Mouse (Mus musculus): Measurements from ENCODE around the gene Astn1. TPM values are rescaled to one million over a fixed set of nuclear protein-coding genes. Genes with fewer than 3 reads are reported as not detected.

Gene Astn1
- polyA plus RNA-seq, 1 experiment from 2014 or later, result 70.6 TPM

DNA sequence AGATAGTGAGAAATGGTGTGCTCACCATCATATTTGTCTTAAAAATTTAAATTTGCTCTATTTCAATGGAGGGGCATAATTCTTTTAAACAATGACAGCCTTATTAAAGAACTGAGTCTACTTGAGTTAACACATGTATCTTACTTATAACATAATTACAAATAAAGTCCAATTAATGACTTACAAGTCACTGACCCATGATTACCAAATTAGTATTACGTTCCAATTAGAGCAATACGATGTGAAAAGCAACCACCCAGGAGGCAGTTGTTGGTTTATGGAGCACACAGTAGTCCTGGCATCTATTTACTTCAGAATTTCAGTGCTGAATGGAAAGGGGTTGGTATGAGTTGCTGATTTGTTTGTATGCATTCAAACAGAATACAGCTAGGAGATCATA is 237.4 kb downstream of the Astn1 start:
- WGBS, result 61% methylated on average over 2 of the region's 2 CpGs
- Histone ChIP-seq H3K4me3 (ENCODE audit: low read depth, low read length) (no peak overlapping the region), H3K9ac (replicated peaks; ENCODE audit: low read depth, low read length) (no peak overlapping the region), H3K27me3 (ENCODE audit: control insufficient read depth, insufficient read depth, low read length) (no peaks in the 10 kb centered on the region), H3K4me2 (ENCODE audit: low read depth, low read length) (no peak overlapping the region), H3K9me3 (ENCODE audit: control insufficient read depth, low read length) (no peaks in the 10 kb centered on the region), H3K36me3 (ENCODE audit: control insufficient read depth, insufficient read depth, low read length) (0 out of 2 replicates have a peak, but pooled peaks cover 3% of the 10 kb centered on the region), H3K4me1 (ENCODE audit: control insufficient read depth, insufficient read depth, low read length) (no peaks in the 10 kb centered on the region), H3K27ac (ENCODE audit: low read depth, low read length) (no peak overlapping the region)
- ATAC-seq (ENCODE audit: low read depth), result no peak

DNA sequence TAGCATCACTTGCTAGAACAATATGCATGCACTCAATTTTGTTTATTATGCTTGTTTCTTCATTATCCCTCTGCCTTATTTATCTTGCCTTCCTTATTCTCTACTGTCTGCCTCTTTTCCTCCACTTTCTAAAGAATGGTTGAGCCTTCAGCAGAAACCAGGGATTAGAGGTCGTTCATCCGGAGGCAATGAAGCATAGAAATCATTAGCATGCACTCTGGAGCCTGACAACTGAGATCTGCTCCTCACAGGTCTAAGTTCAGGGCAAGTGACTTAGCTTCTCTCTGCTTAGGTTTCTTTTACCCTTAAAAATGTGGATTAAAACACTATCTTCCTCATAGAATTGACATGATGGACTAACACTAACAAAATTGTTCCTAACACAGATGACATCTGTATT is 241.0 kb downstream of the Astn1 start:
- WGBS, result 52% methylated on average over 2 of the region's 2 CpGs
- ATAC-seq (ENCODE audit: low read depth), result no peak
- Histone ChIP-seq H3K4me2 (ENCODE audit: low read depth, low read length) (no peak overlapping the region), H3K27ac (ENCODE audit: low read depth, low read length) (no peak overlapping the region), H3K4me3 (ENCODE audit: low read depth, low read length) (no peak overlapping the region), H3K4me1 (ENCODE audit: control insufficient read depth, insufficient read depth, low read length) (no peaks in the 10 kb centered on the region), H3K36me3 (ENCODE audit: control insufficient read depth, insufficient read depth, low read length) (0 out of 2 replicates have a peak, but pooled peaks cover 3% of the 10 kb centered on the region), H3K9ac (replicated peaks; ENCODE audit: low read depth, low read length) (no peak overlapping the region), H3K9me3 (ENCODE audit: control insufficient read depth, low read length) (no peaks in the 10 kb centered on the region), H3K27me3 (ENCODE audit: control insufficient read depth, insufficient read depth, low read length) (no peaks in the 10 kb centered on the region)

DNA sequence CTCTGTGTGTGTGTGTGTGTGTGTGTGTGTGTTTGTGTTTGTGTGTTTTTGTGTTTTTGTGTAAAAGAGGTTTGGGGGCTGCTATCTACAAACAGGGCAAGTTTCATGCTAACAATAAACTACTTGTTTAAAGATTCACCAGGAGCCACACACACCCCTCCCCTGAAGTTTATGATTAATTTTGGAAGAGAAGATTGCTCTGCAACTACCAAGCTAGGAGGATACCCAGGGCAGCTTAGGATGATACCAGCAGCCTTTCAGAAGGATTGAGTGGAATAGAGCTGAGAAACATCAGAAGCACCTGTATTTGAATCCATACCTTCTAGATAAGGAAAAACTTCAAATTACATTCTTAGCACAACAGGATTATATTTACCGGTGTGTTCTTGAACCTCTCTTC is 242.1 kb downstream of the Astn1 start:
- Histone ChIP-seq H3K4me1 (ENCODE audit: control insufficient read depth, insufficient read depth, low read length) (no peaks in the 10 kb centered on the region), H3K4me2 (ENCODE audit: low read depth, low read length) (no peak overlapping the region), H3K9ac (replicated peaks; ENCODE audit: low read depth, low read length) (no peak overlapping the region), H3K27ac (ENCODE audit: low read depth, low read length) (no peak overlapping the region), H3K9me3 (ENCODE audit: control insufficient read depth, low read length) (no peaks in the 10 kb centered on the region), H3K27me3 (ENCODE audit: control insufficient read depth, insufficient read depth, low read length) (no peaks in the 10 kb centered on the region), H3K36me3 (ENCODE audit: control insufficient read depth, insufficient read depth, low read length) (0 out of 2 replicates have a peak, but pooled peaks cover 3% of the 10 kb centered on the region), H3K4me3 (ENCODE audit: low read depth, low read length) (no peak overlapping the region)
- WGBS, result 94% methylated on average over 1 of the region's 1 CpGs
- no peak for ATAC-seq (ENCODE audit: low read depth)

DNA sequence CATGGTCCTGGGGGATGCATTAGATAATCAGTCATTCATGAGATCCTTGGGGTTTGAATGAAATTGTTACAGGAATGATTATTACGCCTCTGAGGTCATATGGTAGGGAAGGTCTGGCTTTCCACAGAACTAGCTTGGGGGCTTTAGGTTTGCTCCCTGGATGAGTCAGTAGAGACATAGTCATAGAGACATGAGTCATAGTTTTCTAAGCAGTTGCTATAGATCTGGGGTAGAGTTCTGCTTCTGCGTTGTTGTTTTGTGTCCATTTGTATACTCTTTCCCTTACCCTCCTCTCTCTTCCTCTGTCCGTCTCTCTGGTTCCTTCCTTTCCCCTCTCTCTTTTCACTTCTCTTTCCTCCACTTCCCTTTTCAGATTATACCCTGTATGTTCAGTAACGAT is 243.5 kb downstream of the Astn1 start:
- 86% methylated on average over 4 of the region's 4 CpGs for WGBS
- ATAC-seq (ENCODE audit: low read depth), result no peak
- no peaks in the 10 kb centered on the region for H3K27me3 ChIP-seq (ENCODE audit: control insufficient read depth, insufficient read depth, low read length)
- H3K36me3 ChIP-seq (ENCODE audit: control insufficient read depth, insufficient read depth, low read length), result 0 out of 2 replicates have a peak, but pooled peaks cover 3% of the 10 kb centered on the region
- H3K4me3 ChIP-seq (ENCODE audit: low read depth, low read length), result no peak overlapping the region
- H3K9me3 ChIP-seq (ENCODE audit: control insufficient read depth, low read length), result no peaks in the 10 kb centered on the region
- H3K4me2 ChIP-seq (ENCODE audit: low read depth, low read length), result no peak overlapping the region
- no peak overlapping the region for H3K27ac ChIP-seq (ENCODE audit: low read depth, low read length)
- H3K4me1 ChIP-seq (ENCODE audit: control insufficient read depth, insufficient read depth, low read length), result no peaks in the 10 kb centered on the region
- H3K9ac ChIP-seq (replicated peaks; ENCODE audit: low read depth, low read length), result no peak overlapping the region

DNA sequence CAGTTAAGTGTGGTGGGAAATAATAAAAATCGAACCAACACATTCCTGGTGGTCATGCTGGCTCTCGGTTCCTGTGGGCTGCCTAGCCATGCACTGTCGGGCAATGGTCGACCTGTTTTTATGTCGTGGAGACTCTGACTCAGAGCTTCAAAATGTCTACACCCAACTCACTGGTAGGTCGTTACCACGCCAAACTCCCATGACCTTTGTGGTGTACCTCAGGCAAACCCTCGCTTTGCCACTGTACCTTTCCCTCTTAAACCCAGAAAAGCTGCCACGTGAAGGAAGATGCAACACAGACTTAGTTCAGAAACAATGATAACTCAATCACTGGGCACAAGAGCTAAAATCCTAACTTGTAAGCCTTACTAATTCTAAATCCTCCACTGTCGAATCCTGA is 244.3 kb downstream of the Astn1 start:
- Histone ChIP-seq H3K27me3 (ENCODE audit: control insufficient read depth, insufficient read depth, low read length) (no peaks in the 10 kb centered on the region), H3K36me3 (ENCODE audit: control insufficient read depth, insufficient read depth, low read length) (peaks cover 6% of the 10 kb centered on the region), H3K4me1 (ENCODE audit: control insufficient read depth, insufficient read depth, low read length) (no peaks in the 10 kb centered on the region), H3K4me3 (ENCODE audit: low read depth, low read length) (no peak overlapping the region), H3K27ac (ENCODE audit: low read depth, low read length) (no peak overlapping the region), H3K9ac (replicated peaks; ENCODE audit: low read depth, low read length) (no peak overlapping the region), H3K4me2 (ENCODE audit: low read depth, low read length) (no peak overlapping the region), H3K9me3 (ENCODE audit: control insufficient read depth, low read length) (no peaks in the 10 kb centered on the region)
- no peak for ATAC-seq (ENCODE audit: low read depth)
- WGBS, result 95% methylated on average over 10 of the region's 10 CpGs

DNA sequence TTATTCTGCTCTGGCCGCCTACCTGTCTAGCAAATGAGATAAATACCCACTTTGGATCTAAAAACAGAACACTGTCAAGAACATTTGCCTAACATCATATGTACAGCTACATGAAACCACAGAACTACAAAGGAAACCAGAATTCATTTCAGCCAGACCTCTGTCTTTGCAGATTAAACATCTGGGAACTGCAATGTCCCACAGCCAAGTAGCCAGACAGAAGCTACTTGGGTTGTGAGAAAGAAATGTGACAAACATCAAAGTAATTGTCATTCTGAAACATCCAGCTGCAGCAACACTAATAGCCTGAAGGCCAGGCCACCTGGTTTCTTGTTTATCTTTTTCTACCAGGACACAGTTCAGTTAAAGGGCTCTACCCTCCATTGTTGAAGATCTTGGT is 245.1 kb downstream of the Astn1 start:
- Histone ChIP-seq H3K4me3 (ENCODE audit: low read depth, low read length) (no peak overlapping the region), H3K27me3 (ENCODE audit: control insufficient read depth, insufficient read depth, low read length) (no peaks in the 10 kb centered on the region), H3K9me3 (ENCODE audit: control insufficient read depth, low read length) (no peaks in the 10 kb centered on the region), H3K4me1 (ENCODE audit: control insufficient read depth, insufficient read depth, low read length) (no peaks in the 10 kb centered on the region), H3K27ac (ENCODE audit: low read depth, low read length) (no peak overlapping the region), H3K9ac (replicated peaks; ENCODE audit: low read depth, low read length) (no peak overlapping the region), H3K4me2 (ENCODE audit: low read depth, low read length) (no peak overlapping the region), H3K36me3 (ENCODE audit: control insufficient read depth, insufficient read depth, low read length) (peaks cover 10% of the 10 kb centered on the region)
- ATAC-seq (ENCODE audit: low read depth), result no peak
- WGBS, result 80% methylated on average over 1 of the region's 1 CpGs

DNA sequence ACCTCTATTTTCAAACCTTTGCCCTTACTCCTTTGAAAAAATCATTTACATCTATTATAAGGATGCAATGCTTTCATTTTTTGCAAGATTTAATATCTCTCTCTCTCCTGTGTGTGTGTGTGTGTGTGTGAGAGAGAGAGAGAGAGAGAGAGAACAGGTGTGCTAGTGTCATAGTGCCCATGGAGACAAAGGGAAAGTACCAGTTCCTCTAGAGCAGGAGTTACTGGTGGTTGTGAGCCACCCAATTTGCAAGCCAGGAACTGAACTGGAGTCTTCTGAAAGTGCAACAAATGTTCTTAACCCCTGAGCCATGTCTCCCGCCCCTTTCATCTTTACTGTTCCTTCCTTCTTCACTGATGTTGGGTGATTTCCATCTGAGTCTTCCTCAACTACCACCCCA is 253.1 kb downstream of the Astn1 start:
- H3K27ac ChIP-seq (ENCODE audit: low read depth, low read length), result no peak overlapping the region
- 86% methylated on average over 1 of the region's 1 CpGs for WGBS
- no peaks in the 10 kb centered on the region for H3K4me1 ChIP-seq (ENCODE audit: control insufficient read depth, insufficient read depth, low read length)

DNA sequence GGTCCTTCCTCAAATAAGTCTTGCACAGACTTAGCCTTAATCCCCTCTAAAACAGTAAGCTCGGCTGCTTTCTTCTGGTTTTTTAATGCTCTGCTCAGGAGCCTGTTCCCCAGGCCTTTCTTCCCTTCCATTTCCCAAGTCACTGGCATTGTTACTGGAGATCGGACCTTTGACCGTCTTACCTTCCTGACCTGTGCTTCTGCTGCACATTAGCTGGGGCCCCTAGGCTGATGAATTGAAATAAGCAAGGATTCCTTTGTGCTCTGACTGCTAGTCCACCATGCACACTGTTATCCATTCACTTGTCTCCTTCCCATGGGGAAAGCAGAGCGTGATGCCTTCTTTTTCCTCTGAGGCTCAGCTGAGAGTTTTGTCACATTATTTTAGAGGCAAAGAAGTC is 255.9 kb downstream of the Astn1 start:
- Histone ChIP-seq H3K4me3 (ENCODE audit: low read depth, low read length) (no peak overlapping the region), H3K9ac (replicated peaks; ENCODE audit: low read depth, low read length) (no peak overlapping the region), H3K36me3 (ENCODE audit: control insufficient read depth, insufficient read depth, low read length) (peaks cover 8% of the 10 kb centered on the region; the same call in 1 of the 2 replicates), H3K9me3 (ENCODE audit: control insufficient read depth, low read length) (no peaks in the 10 kb centered on the region), H3K4me2 (ENCODE audit: low read depth, low read length) (no peak overlapping the region), H3K27ac (ENCODE audit: low read depth, low read length) (no peak overlapping the region), H3K27me3 (ENCODE audit: control insufficient read depth, insufficient read depth, low read length) (no peaks in the 10 kb centered on the region), H3K4me1 (ENCODE audit: control insufficient read depth, insufficient read depth, low read length) (no peaks in the 10 kb centered on the region)
- 66% methylated on average over 4 of the region's 4 CpGs for WGBS
- ATAC-seq (ENCODE audit: low read depth), result no peak

More for the DNA sequence above, 253.1 kb downstream of the Astn1 start:
- Histone ChIP-seq H3K4me2 (ENCODE audit: low read depth, low read length) (no peak overlapping the region), H3K9ac (replicated peaks; ENCODE audit: low read depth, low read length) (no peak overlapping the region), H3K9me3 (ENCODE audit: control insufficient read depth, low read length) (no peaks in the 10 kb centered on the region), H3K36me3 (ENCODE audit: control insufficient read depth, insufficient read depth, low read length) (peaks cover 26% of the 10 kb centered on the region), H3K27me3 (ENCODE audit: control insufficient read depth, insufficient read depth, low read length) (no peaks in the 10 kb centered on the region), H3K4me3 (ENCODE audit: low read depth, low read length) (no peak overlapping the region)
- no peak for ATAC-seq (ENCODE audit: low read depth)

DNA sequence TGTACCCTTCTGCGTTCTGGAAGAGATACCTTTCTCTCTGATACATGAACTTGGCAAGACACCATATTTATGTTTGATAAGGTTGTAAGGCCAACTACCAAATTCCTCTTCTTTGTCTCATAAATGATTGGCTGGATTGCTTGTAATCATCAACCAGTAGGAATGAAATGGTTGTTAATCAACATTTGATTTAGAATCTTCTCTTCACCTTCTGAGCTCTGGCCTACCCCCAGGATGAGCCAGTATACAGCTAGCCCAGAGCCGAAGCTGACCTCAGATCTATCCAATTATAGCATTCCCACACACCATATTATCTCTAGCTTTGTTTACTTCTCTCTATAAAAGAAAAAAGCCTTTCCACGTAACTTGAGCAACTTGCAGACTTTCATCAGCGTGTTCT is 270.9 kb downstream of the Astn1 start:
- H3K4me3 ChIP-seq (ENCODE audit: low read depth, low read length), result no peak overlapping the region
- no peak overlapping the region for H3K27ac ChIP-seq (ENCODE audit: low read depth, low read length)
- no peaks in the 10 kb centered on the region for H3K9me3 ChIP-seq (ENCODE audit: control insufficient read depth, low read length)
- H3K36me3 ChIP-seq (ENCODE audit: control insufficient read depth, insufficient read depth, low read length), result no peaks in the 10 kb centered on the region
- no peaks in the 10 kb centered on the region for H3K4me1 ChIP-seq (ENCODE audit: control insufficient read depth, insufficient read depth, low read length)
- 85% methylated on average over 4 of the region's 4 CpGs for WGBS
- ATAC-seq (ENCODE audit: low read depth), result no peak
- H3K9ac ChIP-seq (replicated peaks; ENCODE audit: low read depth, low read length), result no peak overlapping the region
- H3K4me2 ChIP-seq (ENCODE audit: low read depth, low read length), result no peak overlapping the region
- no peaks in the 10 kb centered on the region for H3K27me3 ChIP-seq (ENCODE audit: control insufficient read depth, insufficient read depth, low read length)

DNA sequence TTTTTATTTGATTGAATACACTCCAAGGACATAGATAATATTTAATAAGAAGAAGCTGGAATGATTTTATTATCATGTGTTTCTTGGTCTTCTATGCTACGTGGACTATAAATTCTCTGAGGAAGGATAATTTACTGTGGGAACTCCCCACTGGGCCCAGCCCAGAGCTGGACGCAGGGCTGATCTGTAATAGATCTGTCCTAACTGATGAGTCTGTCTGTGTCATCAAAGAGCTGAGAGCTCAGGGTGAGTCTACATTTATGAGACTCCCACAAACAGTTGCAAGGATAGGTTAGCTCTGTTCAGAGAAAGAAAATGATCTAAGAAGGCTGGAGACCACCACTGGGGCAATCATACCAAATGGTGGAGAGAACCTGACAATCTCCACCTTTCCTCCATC is 271.4 kb downstream of the Astn1 start:
- Histone ChIP-seq H3K4me1 (ENCODE audit: control insufficient read depth, insufficient read depth, low read length) (no peaks in the 10 kb centered on the region), H3K9ac (replicated peaks; ENCODE audit: low read depth, low read length) (no peak overlapping the region), H3K4me3 (ENCODE audit: low read depth, low read length) (no peak overlapping the region), H3K27ac (ENCODE audit: low read depth, low read length) (no peak overlapping the region), H3K36me3 (ENCODE audit: control insufficient read depth, insufficient read depth, low read length) (no peaks in the 10 kb centered on the region), H3K4me2 (ENCODE audit: low read depth, low read length) (no peak overlapping the region), H3K9me3 (ENCODE audit: control insufficient read depth, low read length) (no peaks in the 10 kb centered on the region), H3K27me3 (ENCODE audit: control insufficient read depth, insufficient read depth, low read length) (no peaks in the 10 kb centered on the region)
- 52% methylated on average over 2 of the region's 2 CpGs for WGBS
- no peak for ATAC-seq (ENCODE audit: low read depth)

All from neural tube, embryonic 14.5 days (tissue).